Mouse (Mus musculus): ENCODE measurements around the gene Mgat5. TPM values are rescaled to one million over a fixed set of nuclear protein-coding genes. Genes with fewer than 3 reads are reported as not detected.

Mgat5 gene
- polyA plus RNA-seq, 1 experiment: 2.2 TPM

DNA sequence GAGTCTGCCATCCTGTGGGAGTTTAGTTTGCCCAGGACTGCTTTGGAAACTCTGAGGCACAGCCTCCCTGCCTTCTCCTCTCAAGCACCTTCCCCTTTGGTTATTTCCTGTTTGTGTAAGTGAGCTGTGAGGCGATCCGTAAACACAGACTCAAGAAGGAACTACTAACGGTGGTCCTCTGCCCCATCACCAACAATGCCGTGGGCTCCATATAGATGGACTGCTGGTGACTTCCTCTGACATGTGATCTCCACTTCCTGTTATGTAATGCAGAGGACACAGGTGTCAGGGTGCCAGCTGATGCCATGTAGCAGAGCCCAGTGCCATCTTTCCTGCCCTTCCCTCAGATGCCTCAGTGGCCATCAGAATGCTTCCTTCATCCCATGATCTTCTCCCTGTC is 265.4 kb downstream of the Mgat5 start:
- H3K27me3 ChIP-seq (ENCODE audit: control insufficient read depth, insufficient read depth, insufficient read length): no peaks in the 10 kb centered on the region
- TF ChIP-seq POLR2A (IDR thresholded peaks at IDR 0.05; ENCODE audit: insufficient read length, low read depth): no peak
- TF ChIP-seq USF1 (IDR thresholded peaks at IDR 0.05; ENCODE audit: low read depth): no peak
- TF ChIP-seq REST (IDR thresholded peaks at IDR 0.05; ENCODE audit: insufficient read depth, insufficient read length): no peak
- TF ChIP-seq MYOD1 (IDR thresholded peaks at IDR 0.05; ENCODE audit: control insufficient read depth in 1 of 3, insufficient read length in 2 of 3, low read depth in 2 of 3): no peak
- no peak for TF ChIP-seq MYOG (IDR thresholded peaks at IDR 0.05; ENCODE audit: control insufficient read depth in 1 of 3, insufficient read depth in 1 of 3, insufficient read length in 2 of 3, low read depth in 2 of 3)
- TF ChIP-seq SRF (IDR thresholded peaks at IDR 0.05; ENCODE audit: control insufficient read depth, insufficient read length, low read depth): no peak
- TF ChIP-seq POLR2AphosphoS2 (IDR thresholded peaks at IDR 0.05; ENCODE audit: insufficient read length, low read depth): no peak
- TF ChIP-seq MAX (IDR thresholded peaks at IDR 0.05; ENCODE audit: low read depth): no peak
- TF ChIP-seq TCF3 (IDR thresholded peaks at IDR 0.05; ENCODE audit: insufficient read length, low read depth): no peak
- no peak for TF ChIP-seq CEBPB (IDR thresholded peaks at IDR 0.05; ENCODE audit: insufficient read depth, poor library complexity, severe bottlenecking)
- TF ChIP-seq E2F4 (IDR thresholded peaks at IDR 0.05; ENCODE audit: insufficient read depth): no peak
- TF ChIP-seq TCF12 (IDR thresholded peaks at IDR 0.05; ENCODE audit: insufficient read depth, poor library complexity, severe bottlenecking): no peak
- H3ac ChIP-seq (ENCODE audit: control insufficient read depth, insufficient read length): no peak overlapping the region
- H3K79me2 ChIP-seq (ENCODE audit: control insufficient read depth, insufficient read depth): no peaks in the 10 kb centered on the region
- H3K4me2 ChIP-seq (ENCODE audit: low read depth): no peak overlapping the region
- H3K36me3 ChIP-seq (ENCODE audit: control insufficient read depth, insufficient read depth): no peaks in the 10 kb centered on the region
- no peak overlapping the region for H3K4me3 ChIP-seq

DNA sequence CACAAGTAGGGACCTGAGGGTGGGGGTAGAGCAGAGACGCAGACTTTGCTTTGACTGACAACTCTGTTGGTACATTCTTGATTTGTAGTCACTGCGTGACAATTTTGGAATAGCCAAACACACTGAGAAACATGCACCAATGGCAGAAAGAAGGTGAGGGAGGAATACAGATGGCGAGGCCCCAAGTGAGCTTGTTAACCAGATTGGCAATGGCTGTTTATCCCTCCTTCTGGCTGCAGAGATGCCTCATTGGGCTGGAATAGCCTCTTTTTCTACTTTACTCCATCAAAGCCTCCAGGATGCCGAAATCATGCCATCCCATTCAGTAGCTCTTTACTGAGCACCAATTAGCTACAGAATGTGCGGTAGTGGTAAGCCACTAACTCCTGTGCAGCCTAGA is 270.9 kb downstream of the Mgat5 start:
- Histone ChIP-seq H3K79me2 (ENCODE audit: control insufficient read depth, insufficient read depth) (no peaks in the 10 kb centered on the region), H3K36me3 (ENCODE audit: control insufficient read depth, insufficient read depth) (no peaks in the 10 kb centered on the region), H3ac (ENCODE audit: control insufficient read depth, insufficient read length) (no peak overlapping the region), H3K4me2 (ENCODE audit: low read depth) (no peak overlapping the region), H3K27me3 (ENCODE audit: control insufficient read depth, insufficient read depth, insufficient read length) (no peaks in the 10 kb centered on the region), H3K4me3 (no peak overlapping the region)
- TF ChIP-seq MYOG (IDR thresholded peaks at IDR 0.05; ENCODE audit: control insufficient read depth in 1 of 3, insufficient read depth in 1 of 3, insufficient read length in 2 of 3, low read depth in 2 of 3) (no peak), SRF (IDR thresholded peaks at IDR 0.05; ENCODE audit: control insufficient read depth, insufficient read length, low read depth) (no peak), E2F4 (IDR thresholded peaks at IDR 0.05; ENCODE audit: insufficient read depth) (no peak), MYOD1 (IDR thresholded peaks at IDR 0.05; ENCODE audit: control insufficient read depth in 1 of 3, insufficient read length in 2 of 3, low read depth in 2 of 3) (no peak), TCF3 (IDR thresholded peaks at IDR 0.05; ENCODE audit: insufficient read length, low read depth) (no peak), USF1 (IDR thresholded peaks at IDR 0.05; ENCODE audit: low read depth) (no peak), TCF12 (IDR thresholded peaks at IDR 0.05; ENCODE audit: insufficient read depth, poor library complexity, severe bottlenecking) (no peak), POLR2A (IDR thresholded peaks at IDR 0.05; ENCODE audit: insufficient read length, low read depth) (no peak), CEBPB (IDR thresholded peaks at IDR 0.05; ENCODE audit: insufficient read depth, poor library complexity, severe bottlenecking) (no peak), POLR2AphosphoS2 (IDR thresholded peaks at IDR 0.05; ENCODE audit: insufficient read length, low read depth) (no peak), MAX (IDR thresholded peaks at IDR 0.05; ENCODE audit: low read depth) (no peak), REST (IDR thresholded peaks at IDR 0.05; ENCODE audit: insufficient read depth, insufficient read length) (no peak)

DNA sequence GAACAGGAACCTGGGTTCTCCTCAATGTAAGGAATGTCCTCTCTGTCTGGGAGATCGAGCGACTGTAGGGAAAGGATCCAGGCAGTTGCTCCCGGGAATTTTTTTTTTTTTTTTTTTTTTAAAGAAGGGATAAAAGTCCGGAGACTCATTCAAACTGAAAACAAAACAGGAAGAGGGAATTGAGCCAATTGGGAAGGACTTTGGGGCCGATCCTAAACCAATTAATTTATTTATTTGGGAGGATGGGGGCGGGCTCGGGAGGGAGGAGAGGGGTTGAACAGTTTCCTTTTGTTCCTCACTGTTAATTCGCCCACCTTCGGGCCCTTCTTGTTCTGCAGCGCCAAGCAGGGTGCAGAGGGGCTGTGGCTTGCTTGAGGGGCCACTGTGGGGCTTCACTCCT is 278.1 kb downstream of the Mgat5 start:
- H3K4me3 ChIP-seq: no peak overlapping the region
- no peaks in the 10 kb centered on the region for H3K27me3 ChIP-seq (ENCODE audit: control insufficient read depth, insufficient read depth, insufficient read length)
- H3ac ChIP-seq (ENCODE audit: control insufficient read depth, insufficient read length): no peak overlapping the region
- no peaks in the 10 kb centered on the region for H3K36me3 ChIP-seq (ENCODE audit: control insufficient read depth, insufficient read depth)
- H3K79me2 ChIP-seq (ENCODE audit: control insufficient read depth, insufficient read depth): no peaks in the 10 kb centered on the region
- no peak overlapping the region for H3K4me2 ChIP-seq (ENCODE audit: low read depth)
- TF ChIP-seq MYOG (IDR thresholded peaks at IDR 0.05; ENCODE audit: control insufficient read depth in 1 of 3, insufficient read depth in 1 of 3, insufficient read length in 2 of 3, low read depth in 2 of 3): no peak
- no peak for TF ChIP-seq TCF3 (IDR thresholded peaks at IDR 0.05; ENCODE audit: insufficient read length, low read depth)
- TF ChIP-seq SRF (IDR thresholded peaks at IDR 0.05; ENCODE audit: control insufficient read depth, insufficient read length, low read depth): no peak
- no peak for TF ChIP-seq POLR2A (IDR thresholded peaks at IDR 0.05; ENCODE audit: insufficient read length, low read depth)
- TF ChIP-seq CEBPB (IDR thresholded peaks at IDR 0.05; ENCODE audit: insufficient read depth, poor library complexity, severe bottlenecking): no peak
- TF ChIP-seq MYOD1 (IDR thresholded peaks at IDR 0.05; ENCODE audit: control insufficient read depth in 1 of 3, insufficient read length in 2 of 3, low read depth in 2 of 3): no peak
- no peak for TF ChIP-seq USF1 (IDR thresholded peaks at IDR 0.05; ENCODE audit: low read depth)
- no peak for TF ChIP-seq MAX (IDR thresholded peaks at IDR 0.05; ENCODE audit: low read depth)
- no peak for TF ChIP-seq TCF12 (IDR thresholded peaks at IDR 0.05; ENCODE audit: insufficient read depth, poor library complexity, severe bottlenecking)
- TF ChIP-seq POLR2AphosphoS2 (IDR thresholded peaks at IDR 0.05; ENCODE audit: insufficient read length, low read depth): no peak
- TF ChIP-seq E2F4 (IDR thresholded peaks at IDR 0.05; ENCODE audit: insufficient read depth): no peak
- no peak for TF ChIP-seq REST (IDR thresholded peaks at IDR 0.05; ENCODE audit: insufficient read depth, insufficient read length)

DNA sequence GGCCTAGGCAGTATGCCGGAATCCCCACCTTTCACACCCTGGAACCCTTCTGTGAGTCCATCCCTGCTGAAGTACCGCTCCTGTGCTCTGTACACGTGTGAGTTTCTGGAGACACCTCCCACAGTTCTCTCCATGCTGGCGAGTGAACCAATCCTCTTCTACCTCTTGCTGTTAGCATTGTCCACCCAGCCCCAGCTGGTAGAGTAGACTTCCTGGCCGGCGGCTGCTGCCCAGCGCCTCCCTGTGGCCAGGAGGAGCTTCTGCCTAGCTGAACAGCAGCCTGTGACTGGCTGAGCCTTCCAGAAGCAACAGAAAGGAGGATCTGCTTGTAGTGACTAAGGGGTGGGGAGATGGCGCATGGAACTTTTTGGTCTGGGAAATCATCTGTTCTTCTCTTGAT is 279.4 kb downstream of the Mgat5 start:
- H3K36me3 ChIP-seq (ENCODE audit: control insufficient read depth, insufficient read depth): no peaks in the 10 kb centered on the region
- H3ac ChIP-seq (ENCODE audit: control insufficient read depth, insufficient read length): no peak overlapping the region
- H3K79me2 ChIP-seq (ENCODE audit: control insufficient read depth, insufficient read depth): no peaks in the 10 kb centered on the region
- TF ChIP-seq MYOD1 (IDR thresholded peaks at IDR 0.05; ENCODE audit: control insufficient read depth in 1 of 3, insufficient read length in 2 of 3, low read depth in 2 of 3): no peak
- no peak for TF ChIP-seq TCF3 (IDR thresholded peaks at IDR 0.05; ENCODE audit: insufficient read length, low read depth)
- no peak for TF ChIP-seq REST (IDR thresholded peaks at IDR 0.05; ENCODE audit: insufficient read depth, insufficient read length)
- no peak for TF ChIP-seq MYOG (IDR thresholded peaks at IDR 0.05; ENCODE audit: control insufficient read depth in 1 of 3, insufficient read depth in 1 of 3, insufficient read length in 2 of 3, low read depth in 2 of 3)
- no peak for TF ChIP-seq POLR2A (IDR thresholded peaks at IDR 0.05; ENCODE audit: insufficient read length, low read depth)
- TF ChIP-seq E2F4 (IDR thresholded peaks at IDR 0.05; ENCODE audit: insufficient read depth): no peak
- TF ChIP-seq POLR2AphosphoS2 (IDR thresholded peaks at IDR 0.05; ENCODE audit: insufficient read length, low read depth): no peak
- no peak for TF ChIP-seq CEBPB (IDR thresholded peaks at IDR 0.05; ENCODE audit: insufficient read depth, poor library complexity, severe bottlenecking)
- TF ChIP-seq SRF (IDR thresholded peaks at IDR 0.05; ENCODE audit: control insufficient read depth, insufficient read length, low read depth): no peak
- TF ChIP-seq MAX (IDR thresholded peaks at IDR 0.05; ENCODE audit: low read depth): no peak
- TF ChIP-seq USF1 (IDR thresholded peaks at IDR 0.05; ENCODE audit: low read depth): no peak
- no peak for TF ChIP-seq TCF12 (IDR thresholded peaks at IDR 0.05; ENCODE audit: insufficient read depth, poor library complexity, severe bottlenecking)
- H3K27me3 ChIP-seq (ENCODE audit: control insufficient read depth, insufficient read depth, insufficient read length): no peaks in the 10 kb centered on the region
- H3K4me2 ChIP-seq (ENCODE audit: low read depth): no peak overlapping the region
- H3K4me3 ChIP-seq: no peak overlapping the region
